Mouse (Mus musculus): ENCODE data around the gene Tenm3.

Gene Tenm3

GRCm38 (mm10) chr8:48322655-48323265, 521.0 kb downstream of the Tenm3 start:
- DNase-seq (ENCODE audit: low spot score), result no peak

- no peak for DNase-seq (ENCODE audit: low spot score)
These were observed 521.5 kb downstream of the Tenm3 start for GRCm38 (mm10) chr8:48322240-48322639.

GRCm38 (mm10) chr8:48319674-48320073, 524.1 kb downstream of the Tenm3 start:
- no peak for DNase-seq (ENCODE audit: low spot score)

DNA sequence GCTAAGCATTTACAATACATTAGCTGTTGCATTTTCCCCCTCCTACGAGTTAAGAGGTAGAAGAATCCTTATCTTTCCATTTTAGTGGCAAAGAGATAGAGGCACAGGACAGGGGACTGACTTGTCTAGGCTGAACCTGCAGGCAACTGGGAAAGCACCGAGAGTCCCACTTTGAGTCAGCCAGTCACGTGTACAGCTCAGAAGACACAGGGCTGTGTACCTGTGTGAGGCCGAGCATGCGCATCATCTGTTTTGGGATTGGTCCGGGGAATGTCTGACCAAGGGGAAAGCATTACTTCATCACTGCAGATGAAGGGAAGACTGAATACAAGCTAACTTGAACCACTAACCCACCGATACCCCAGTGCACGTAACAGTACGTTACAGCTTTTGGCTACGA, 526.3 kb downstream of the Tenm3 start:
- DNase-seq (ENCODE audit: low spot score), result no peak

DNA sequence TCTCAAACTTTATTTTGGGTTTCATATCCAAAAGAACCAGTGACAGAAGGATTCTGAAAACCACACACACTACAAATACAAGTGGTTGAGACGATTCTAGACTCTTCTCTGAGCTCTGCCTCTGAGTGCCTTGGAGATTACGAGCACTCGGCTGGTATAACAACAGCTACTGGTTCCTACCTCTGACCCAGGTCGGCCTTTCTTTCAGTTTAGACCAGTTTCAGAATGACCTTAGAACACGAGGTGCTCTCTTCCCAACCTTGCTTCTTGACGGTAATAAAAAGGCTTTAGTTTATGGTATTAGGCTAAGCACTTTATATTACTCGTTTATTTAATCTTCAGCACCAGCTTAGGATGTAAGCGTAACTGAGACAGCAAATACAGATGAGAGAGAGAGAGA, 528.1 kb downstream of the Tenm3 start:
- DNase-seq (ENCODE audit: low spot score), result no peak

DNA sequence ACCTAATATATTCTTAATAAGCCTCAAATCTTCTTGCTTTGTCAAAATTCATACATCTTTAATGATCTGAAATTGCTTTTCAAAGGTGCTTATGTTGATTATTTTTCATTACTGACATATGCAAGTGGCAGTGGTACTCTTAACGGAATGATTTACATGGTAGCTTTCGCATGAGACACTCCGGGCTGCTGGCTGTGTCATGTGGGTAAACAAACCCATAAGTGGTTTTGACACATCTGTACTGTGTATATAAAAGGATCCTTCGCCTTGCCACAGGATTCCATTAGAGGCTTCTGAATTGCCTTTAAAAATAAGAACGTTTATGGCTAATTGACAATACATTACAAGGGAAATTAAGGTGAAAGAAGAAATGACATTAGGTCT, 529.8 kb downstream of the Tenm3 start:
- DNase-seq (ENCODE audit: low spot score), result no peak

- DNase-seq (ENCODE audit: low spot score), result no peak
These were observed 530.4 kb downstream of the Tenm3 start for GRCm38 (mm10) chr8:48313210-48313984.

- no peak for DNase-seq (ENCODE audit: low spot score)
These were observed 532.0 kb downstream of the Tenm3 start for GRCm38 (mm10) chr8:48311706-48312105.

DNA sequence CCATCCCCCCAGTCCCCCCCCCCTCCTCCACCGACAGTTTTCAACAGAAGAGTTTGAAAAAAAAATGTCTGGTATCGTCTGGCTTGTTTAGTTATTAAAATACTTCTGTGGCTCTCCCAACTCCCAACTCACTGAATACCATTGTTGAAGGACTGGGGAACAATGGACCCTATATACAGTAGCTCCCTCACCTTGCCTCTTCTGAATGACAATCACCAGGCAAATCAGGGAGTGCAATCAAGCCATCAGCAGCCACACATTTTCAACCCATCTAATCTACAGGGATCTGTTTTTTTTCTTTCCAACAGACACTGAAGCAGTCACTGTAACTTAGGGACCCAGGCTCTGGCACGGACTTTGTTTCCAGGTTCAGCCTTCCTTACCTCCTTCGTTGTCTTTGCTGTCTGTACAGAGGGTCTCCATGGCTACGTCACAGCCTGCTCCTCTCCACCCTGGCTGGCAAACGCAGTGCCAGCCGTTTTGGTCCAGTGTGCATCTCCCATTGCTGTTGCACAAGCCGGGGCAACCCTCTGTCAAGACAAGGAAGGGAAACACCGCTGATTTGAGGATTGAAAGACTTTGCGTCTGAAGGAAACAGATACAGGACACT, 533.4 kb downstream of the Tenm3 start:
- DNase-seq (ENCODE audit: low spot score), result no peak

GRCm38 (mm10) chr8:48309191-48309987, 534.4 kb downstream of the Tenm3 start:
- DNase-seq (ENCODE audit: low spot score), result no peak

DNA sequence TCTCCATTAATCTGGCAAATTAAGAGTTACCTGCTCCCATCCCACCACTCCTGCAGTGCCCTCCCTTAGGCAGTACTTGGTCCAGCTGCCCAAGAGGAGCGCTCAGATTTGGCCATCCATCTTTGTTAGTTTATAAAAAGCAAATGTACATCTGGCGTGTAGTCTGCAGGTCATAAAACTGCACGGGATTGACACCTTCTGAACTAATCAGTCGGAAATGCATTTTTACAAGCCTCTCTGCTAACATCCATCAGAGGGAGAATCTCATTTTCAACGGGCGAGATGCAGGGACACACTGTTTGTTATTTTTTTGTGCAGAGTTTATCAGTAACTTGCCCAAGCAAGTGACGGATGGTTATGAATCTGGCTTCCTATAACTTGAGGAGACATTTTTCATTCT, 539.5 kb downstream of the Tenm3 start:
- no peak for DNase-seq (ENCODE audit: low spot score)

- DNase-seq (ENCODE audit: low spot score), result no peak
These were observed 543.1 kb downstream of the Tenm3 start for GRCm38 (mm10) chr8:48300613-48301037.

DNA sequence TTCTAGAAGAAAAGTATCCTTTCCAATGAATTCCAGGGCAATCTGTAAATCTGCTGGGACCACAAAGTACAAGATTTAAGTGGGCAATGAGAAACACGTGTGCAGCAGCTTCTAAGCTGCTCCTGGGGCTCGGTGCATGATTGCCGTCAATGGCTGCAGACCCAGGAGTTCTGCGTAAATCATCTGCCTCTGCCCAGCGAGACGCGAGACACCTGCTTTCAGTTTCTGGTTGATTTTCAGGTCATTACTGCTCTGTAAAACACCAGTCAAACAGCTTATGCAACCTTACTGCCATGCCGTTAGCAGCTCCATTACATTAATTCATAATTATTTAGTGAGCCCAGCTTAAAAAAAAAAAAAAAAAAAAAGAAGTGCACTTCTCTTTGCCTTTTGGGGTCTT, 543.7 kb downstream of the Tenm3 start:
- DNase-seq (ENCODE audit: low spot score), result no peak

DNA sequence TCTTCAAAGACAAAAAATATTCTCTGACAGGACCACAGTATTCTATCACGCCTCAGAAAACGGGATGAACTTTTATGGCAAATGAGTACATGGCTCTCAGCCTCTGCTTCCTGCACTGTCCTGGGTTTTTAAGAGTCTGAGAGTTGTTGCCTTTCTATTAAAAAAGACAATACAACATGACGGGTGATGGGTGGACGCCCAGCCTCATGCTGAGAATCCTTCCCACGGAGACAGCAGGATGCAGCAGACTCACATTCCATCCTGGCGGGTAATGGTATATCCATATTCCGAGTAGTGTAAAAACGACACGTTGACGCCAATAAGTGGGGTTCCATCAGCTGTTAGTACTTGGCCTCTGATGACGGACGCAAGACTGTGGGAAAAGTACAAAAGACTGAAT, 544.4 kb downstream of the Tenm3 start:
- no peak for DNase-seq (ENCODE audit: low spot score)

DNA sequence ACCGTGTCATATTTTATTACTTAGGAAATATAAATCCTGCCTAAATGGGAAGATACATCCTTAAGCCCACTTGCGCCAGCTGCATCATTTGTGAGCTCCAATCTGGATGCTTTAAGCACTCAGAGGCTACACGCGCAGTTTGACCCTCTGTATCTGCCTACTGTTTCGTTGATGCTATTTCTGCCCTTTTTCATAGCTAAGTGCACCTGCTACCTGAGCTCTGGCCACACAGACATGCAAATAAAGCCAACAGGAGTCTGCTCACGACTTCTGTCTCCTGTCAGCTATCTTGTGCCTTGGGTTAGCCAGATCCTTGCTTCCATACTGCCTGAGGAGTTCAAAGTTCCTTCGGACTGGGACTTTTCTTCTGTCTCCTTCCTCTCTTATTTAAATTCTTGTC, 547.4 kb downstream of the Tenm3 start:
- no peak for DNase-seq (ENCODE audit: low spot score)

DNA sequence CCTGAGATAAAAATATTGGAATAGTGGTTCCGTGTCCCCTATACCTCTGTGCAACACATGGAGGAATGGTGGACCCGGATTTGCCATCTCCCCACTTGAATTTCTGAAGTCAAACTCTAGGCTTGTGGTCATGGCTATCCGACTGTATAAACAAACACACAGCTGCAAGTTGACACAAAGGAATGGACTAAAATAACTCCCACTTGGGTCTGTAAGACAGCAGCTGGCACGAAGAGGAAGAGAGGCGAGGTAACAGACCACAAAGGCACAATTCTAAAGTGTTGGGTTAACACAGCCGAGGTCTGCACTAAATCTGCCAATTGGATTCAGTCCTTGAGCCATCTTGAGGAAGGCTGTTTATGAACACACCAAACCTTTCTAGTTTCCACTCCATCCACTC, 548.2 kb downstream of the Tenm3 start:
- no peak for DNase-seq (ENCODE audit: low spot score)

- no peak for DNase-seq (ENCODE audit: low spot score)
These were observed 550.0 kb downstream of the Tenm3 start for GRCm38 (mm10) chr8:48293797-48294196.

DNA sequence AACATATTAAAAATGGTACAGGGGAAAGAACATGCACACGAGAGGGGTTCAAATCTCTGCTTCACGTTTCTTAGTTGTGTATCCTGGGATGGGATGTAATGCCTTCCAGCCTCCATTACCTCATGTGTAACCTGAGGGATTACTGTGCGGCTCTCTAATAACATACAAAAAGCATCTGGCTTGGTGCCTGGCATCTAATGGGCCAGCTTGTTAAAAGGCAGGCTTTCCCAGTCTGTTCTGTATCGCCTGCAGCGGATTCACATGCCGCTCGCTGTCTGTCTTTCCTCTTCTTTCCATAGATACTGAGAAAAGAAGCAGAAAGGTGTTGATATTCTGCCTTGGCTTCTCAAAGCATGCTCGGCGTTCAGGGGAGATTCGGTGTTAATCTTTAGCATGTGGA, 558.3 kb downstream of the Tenm3 start:
- no peak for DNase-seq (ENCODE audit: low spot score)

GRCm38 (mm10) chr8:48281855-48282254, 561.9 kb downstream of the Tenm3 start:
- DNase-seq (ENCODE audit: low spot score), result no peak

- no peak for DNase-seq (ENCODE audit: low spot score)
These were observed 564.4 kb downstream of the Tenm3 start for GRCm38 (mm10) chr8:48279360-48279759.

GRCm38 (mm10) chr8:48277986-48278635, 565.6 kb downstream of the Tenm3 start:
- DNase-seq (ENCODE audit: low spot score), result no peak

GRCm38 (mm10) chr8:48275066-48275465, 568.7 kb downstream of the Tenm3 start:
- no peak for DNase-seq (ENCODE audit: low spot score)
